Mouse (Mus musculus): ENCODE measurements at regions not wholly inside any gene's neighbourhood (a gene's known extent, or its start where the extent isn't known, plus 50 kb on each side); places are given as distances from the start of the nearest gene placed in this dataset.

DNA sequence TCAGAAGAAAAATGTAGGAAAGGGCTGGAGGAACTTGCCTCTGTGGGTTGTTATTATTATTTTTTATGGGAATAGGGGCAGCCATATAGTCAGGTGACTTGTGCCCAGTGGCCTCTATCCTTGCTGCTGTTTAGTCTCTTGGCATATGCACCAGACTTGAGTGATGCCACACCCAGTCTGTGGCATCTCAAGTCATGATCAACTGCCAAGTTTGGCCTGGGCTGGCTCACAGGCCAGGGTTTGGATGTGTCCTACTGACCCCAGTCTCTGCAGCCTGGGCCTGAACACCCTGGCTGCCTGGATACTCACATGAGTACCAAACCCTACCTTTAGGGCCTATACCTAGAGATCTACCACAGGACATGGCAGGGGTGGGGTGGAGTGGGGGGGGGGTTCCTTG, 133.8 kb downstream of the Cyp26a1 start:
- no peak for DNase-seq (ENCODE audit: extremely low spot score in 1 of 2, low spot score in 1 of 2)

DNA sequence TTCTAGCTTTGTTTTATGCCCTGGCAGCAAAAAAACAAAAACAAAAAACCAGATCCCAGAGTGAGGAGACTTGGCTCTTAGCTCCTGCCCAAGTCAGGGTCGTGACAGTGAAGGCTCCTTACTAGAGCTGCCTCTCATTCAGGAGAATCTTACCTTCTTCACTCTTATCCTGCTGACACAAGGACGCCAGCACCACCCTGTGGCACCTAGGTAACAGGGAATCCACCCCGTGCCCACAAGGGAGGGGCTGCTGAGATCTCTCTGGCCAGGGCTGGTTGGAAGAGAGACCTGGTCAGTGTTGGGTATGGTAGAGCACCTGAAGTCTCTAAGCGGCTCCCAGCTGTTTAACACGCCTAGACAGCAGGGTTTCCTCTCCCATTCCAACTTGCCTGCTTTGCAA, 139.3 kb downstream of the Cyp26a1 start:
- DNase-seq (ENCODE audit: extremely low spot score in 1 of 2, low spot score in 1 of 2): no peak
